Mouse (Mus musculus) hindbrain, embryonic 13.5 days (tissue): ENCODE results near the gene Wwox. TPM values are rescaled to one million over a fixed set of nuclear protein-coding genes. Genes with fewer than 3 reads are reported as not detected.

Source experiments
- ATAC-seq: fragments of 200-750 bp; cut with Nextera tagmentation; 2 replicates; pipeline ENCODE4 v1.8.0; 2017; ENCODE audit warnings: moderate TSS enrichment; ENCODE audit not compliant: low FRiP score
- H3K27ac ChIP-seq: fragments of 300-500 bp; sonication (generic); 2 replicates; pipeline ENCODE4 v1.5.1; 2015; ENCODE audit warnings: inconsistent platforms, mild to moderate bottlenecking, moderate library complexity
- H3K27me3 ChIP-seq: fragments of 300-500 bp; sonication (generic); 2 replicates; pipeline ENCODE4 v1.6.1; 2015; ENCODE audit warnings: mild to moderate bottlenecking, inconsistent platforms
- H3K36me3 ChIP-seq: fragments of 300-500 bp; sonication (generic); 2 replicates; pipeline ENCODE4 v1.6.1; 2015; ENCODE audit warnings: mild to moderate bottlenecking, inconsistent platforms
- H3K4me1 ChIP-seq: fragments of 300-500 bp; sonication (generic); replicated peaks from 2 replicates; pipeline ENCODE4 v1.6.1; 2015; ENCODE audit warnings: inconsistent platforms
- H3K4me2 ChIP-seq: fragments of 300-500 bp; sonication (generic); 2 replicates; pipeline ENCODE4 v1.6.1; 2015; ENCODE audit warnings: inconsistent platforms, mild to moderate bottlenecking, moderate library complexity
- H3K4me3 ChIP-seq: fragments of 300-500 bp; sonication (generic); 2 replicates; pipeline ENCODE4 v1.5.1; 2015; ENCODE audit warnings: mild to moderate bottlenecking, inconsistent platforms
- H3K9ac ChIP-seq: fragments of 300-500 bp; sonication (generic); 2 replicates; pipeline ENCODE4 v1.6.1; 2015; ENCODE audit warnings: mild to moderate bottlenecking, inconsistent platforms
- H3K9me3 ChIP-seq: fragments of 300-500 bp; sonication (generic); 2 replicates; pipeline ENCODE4 v1.6.1; 2016; ENCODE audit warnings: inconsistent platforms
- WGBS: fragments of 180-500 bp; shearing (Covaris S2); methylation state at CpG from one replicate; pipeline ENCODE4 v1.1.7; 2015; 5-methylcytosine and 5-hydroxymethylcytosine counted together
- polyA plus RNA-seq: library from polyadenylated mRNA; unstranded; fragments of >200 nt; fragmentation: Nextera tagmentation; extraction: Ambion mirVana; gene quantifications from 2 replicates; pipeline ENCODE4 v1.2.1, GENCODE M21; 2015

Wwox gene
- polyA plus RNA-seq, 1 experiment from 2014 or later, result 13.8 TPM

DNA sequence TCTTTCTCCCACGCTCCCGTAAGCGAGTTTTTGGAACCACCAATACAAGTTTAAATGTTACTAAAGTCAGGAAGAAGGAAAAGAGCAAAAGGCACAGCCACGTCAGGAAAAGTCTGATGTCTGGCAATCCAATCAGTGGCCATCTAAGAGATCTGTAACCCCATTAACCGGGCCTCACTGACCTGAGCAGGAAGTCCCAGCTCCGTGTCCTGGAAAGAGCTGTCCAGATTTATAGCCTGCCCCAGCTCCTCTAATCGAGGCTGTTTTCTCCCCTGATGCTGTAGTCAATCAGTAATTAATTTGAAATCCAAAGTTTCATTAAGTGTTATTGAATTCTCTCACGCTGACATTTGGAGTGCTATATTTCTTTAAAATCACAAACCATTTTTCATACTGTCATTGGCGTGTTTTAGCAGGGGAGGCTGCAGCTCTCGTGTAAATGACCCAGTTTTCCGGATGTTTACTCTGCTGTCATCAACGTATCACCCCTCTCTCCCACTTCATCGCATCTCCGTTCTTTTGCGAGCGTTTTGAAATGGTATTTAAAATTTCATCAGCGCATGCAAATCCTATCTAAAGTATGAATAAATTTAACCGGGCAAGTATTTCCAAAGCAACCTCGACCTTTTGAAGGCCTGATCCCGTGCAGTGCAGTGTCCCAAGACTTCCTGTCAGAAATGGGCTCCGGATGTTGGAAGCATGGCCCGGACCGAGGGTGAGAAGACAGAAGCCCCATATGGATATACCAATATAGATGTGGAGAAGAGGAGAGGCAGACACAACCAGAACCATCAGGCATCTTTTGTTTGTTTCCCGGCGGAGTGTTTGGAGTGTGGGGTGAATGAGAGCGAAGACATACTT lies 72.8 kb downstream of the Wwox start:
- no peak overlapping the region for H3K4me3 ChIP-seq
- H3K9ac ChIP-seq, result no peak overlapping the region
- H3K4me1 ChIP-seq, result peaks cover 24% of the 10 kb centered on the region
- H3K36me3 ChIP-seq, result no peaks in the 10 kb centered on the region
- H3K27me3 ChIP-seq, result no peaks in the 10 kb centered on the region
- H3K9me3 ChIP-seq, result no peaks in the 10 kb centered on the region
- H3K4me2 ChIP-seq, result no peak overlapping the region
- no peak for ATAC-seq
- H3K27ac ChIP-seq, result no peak overlapping the region
- WGBS, result 80% methylated on average over 26 of the region's 26 CpGs

DNA sequence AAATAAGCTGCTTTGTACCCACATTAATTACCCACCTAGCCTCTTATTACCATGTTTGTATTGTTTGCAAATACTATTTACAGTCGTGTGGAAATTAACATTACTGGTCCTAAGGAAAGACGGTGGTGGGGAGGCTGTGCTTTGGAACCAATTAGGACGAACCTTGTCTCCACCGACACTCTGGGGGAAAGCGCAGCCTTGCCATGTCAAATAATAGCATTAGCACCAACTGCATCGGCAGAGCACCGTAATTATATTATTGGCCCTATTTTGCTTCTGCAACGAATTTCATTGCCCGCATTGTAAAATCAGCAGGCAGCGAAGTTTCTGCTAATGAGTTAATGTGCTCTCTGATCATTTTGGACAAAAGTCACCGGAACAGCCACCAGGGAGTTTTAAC lies 75.2 kb downstream of the Wwox start:
- peaks cover 19% of the 10 kb centered on the region for H3K4me1 ChIP-seq
- no peaks in the 10 kb centered on the region for H3K27me3 ChIP-seq
- 41% methylated on average over 11 of the region's 11 CpGs for WGBS
- no peak for ATAC-seq
- no peak overlapping the region for H3K9ac ChIP-seq
- no peaks in the 10 kb centered on the region for H3K36me3 ChIP-seq
- H3K27ac ChIP-seq, result no peak overlapping the region
- H3K4me2 ChIP-seq, result no peak overlapping the region
- H3K4me3 ChIP-seq, result no peak overlapping the region
- no peaks in the 10 kb centered on the region for H3K9me3 ChIP-seq

DNA sequence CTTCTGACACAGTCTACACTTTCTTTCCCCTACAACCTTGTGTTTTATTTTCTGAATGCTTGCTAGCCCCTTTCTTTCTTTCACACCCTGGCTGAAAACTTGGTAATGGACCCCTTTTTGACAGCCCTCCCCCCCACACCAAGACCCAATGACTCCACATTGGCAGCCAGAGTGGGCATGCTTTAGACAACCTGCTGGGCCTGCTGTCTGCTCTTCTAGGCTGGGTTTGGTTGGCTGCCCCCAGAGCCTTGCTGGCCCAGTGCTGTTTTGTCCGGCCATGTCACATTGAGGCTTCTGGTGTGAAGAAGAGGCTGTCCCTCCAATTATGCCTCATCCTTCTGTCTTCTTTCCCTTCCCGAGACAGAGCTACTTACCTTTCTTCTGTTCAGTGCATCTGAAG lies 83.6 kb downstream of the Wwox start:
- H3K27ac ChIP-seq, result no peak overlapping the region
- no peak for ATAC-seq
- H3K36me3 ChIP-seq, result no peaks in the 10 kb centered on the region
- H3K4me1 ChIP-seq, result peaks cover 13% of the 10 kb centered on the region
- H3K27me3 ChIP-seq, result no peaks in the 10 kb centered on the region
- H3K4me2 ChIP-seq, result no peak overlapping the region
- no peak overlapping the region for H3K9ac ChIP-seq
- WGBS, result 87% methylated on average over 2 of the region's 2 CpGs
- no peaks in the 10 kb centered on the region for H3K9me3 ChIP-seq
- H3K4me3 ChIP-seq, result no peak overlapping the region

DNA sequence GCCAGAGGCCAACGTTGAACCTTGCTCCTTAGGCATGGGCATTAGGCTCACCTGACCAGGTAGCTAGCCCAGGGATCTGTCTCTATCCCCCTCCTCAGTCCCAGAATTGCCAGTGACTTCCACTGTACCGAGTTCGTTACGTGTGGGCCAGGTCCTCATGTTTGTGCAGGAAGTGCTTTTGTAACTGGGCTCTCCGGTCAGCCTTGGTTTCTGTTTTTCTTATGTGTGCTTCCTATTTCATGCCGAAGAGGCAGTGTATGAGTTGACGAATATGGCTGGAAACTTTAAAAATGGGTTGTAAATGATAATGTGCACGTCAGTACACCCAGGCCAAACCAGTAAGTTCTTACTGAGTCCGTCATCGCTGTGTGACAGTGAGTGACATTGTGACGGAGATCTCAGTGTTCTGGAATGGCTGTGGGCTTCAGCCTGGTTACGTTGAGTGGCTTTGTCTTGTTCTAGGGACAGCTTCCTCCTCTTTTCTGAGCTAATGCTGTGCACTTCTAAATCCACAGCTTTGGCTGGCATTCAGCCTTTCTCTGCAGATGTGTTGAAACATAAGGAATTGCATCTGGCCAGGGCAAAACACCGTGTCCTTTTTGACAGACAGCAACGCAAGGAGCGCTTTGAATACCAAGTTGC lies 87.3 kb downstream of the Wwox start:
- WGBS, result 80% methylated on average over 15 of the region's 15 CpGs

DNA sequence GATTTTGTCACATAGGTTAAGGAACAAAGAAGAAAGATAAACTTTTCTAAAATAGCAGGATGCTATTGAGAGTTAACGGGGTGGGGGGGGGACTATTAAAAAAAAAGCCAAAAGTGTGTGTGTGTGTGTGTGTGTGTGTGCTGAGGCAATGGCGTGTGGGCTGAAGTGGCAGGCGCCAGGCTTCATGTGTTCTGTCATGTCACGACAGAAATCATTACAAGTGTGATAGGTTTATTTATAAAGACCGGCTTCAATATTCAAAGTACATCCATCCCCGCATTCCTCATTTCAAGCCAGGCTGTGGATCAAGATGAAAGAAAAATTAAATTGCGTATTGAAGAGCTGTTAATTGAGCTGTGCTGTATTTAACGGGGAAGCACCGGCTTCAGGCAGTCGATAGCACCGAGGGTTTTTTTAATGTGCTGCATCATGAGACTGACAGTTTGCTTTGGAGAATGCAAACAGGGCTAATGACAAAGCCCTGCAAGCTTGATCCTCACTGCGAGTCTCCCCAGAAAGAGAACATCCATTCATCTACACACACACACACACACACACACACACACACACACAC lies 88.3 kb downstream of the Wwox start:
- H3K4me2 ChIP-seq, result 0 out of 2 replicates have a peak overlapping the region, but pooled peaks have one; percentile 4
- no peak for ATAC-seq

More for the DNA sequence above, 87.3 kb downstream of the Wwox start:
- no peak for ATAC-seq
- no peak overlapping the region for H3K27ac ChIP-seq
- 0 out of 2 replicates have a peak, but pooled peaks cover 9% of the 10 kb centered on the region for H3K27me3 ChIP-seq
- peaks cover 23% of the 10 kb centered on the region for H3K4me1 ChIP-seq
- no peak overlapping the region for H3K4me2 ChIP-seq
- no peak overlapping the region for H3K9ac ChIP-seq
- H3K36me3 ChIP-seq, result no peaks in the 10 kb centered on the region
- no peak overlapping the region for H3K4me3 ChIP-seq
- H3K9me3 ChIP-seq, result no peaks in the 10 kb centered on the region

DNA sequence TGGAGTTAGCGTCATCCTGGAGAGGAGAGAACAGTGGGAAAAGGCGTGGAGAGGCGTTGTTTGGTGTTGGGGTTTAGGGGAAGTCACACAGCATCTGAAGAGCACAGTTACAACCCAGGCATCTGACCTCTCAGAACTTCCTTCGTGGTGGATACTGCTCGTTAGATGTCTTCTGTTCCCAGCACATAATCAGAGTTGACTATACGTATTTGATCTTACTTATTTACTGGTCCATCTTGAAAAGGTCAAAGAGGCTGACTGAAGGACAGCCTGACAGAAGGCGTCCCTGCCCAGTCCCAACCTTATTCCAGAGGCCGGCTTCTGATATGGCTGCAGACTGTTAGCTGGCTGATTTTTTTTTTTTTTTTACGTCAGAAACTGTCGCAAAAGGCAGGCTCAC lies 90.1 kb downstream of the Wwox start:
- Histone ChIP-seq H3K9ac (no peak overlapping the region), H3K27ac (no peak overlapping the region), H3K27me3 (peaks cover 17% of the 10 kb centered on the region; the same call in 1 of the 2 replicates), H3K4me1 (peaks cover 26% of the 10 kb centered on the region), H3K4me3 (no peak overlapping the region), H3K4me2 (no peak overlapping the region), H3K36me3 (no peaks in the 10 kb centered on the region), H3K9me3 (no peaks in the 10 kb centered on the region)
- 91% methylated on average over 10 of the region's 10 CpGs for WGBS
- no peak for ATAC-seq

More for the DNA sequence above, 88.3 kb downstream of the Wwox start:
- H3K4me3 ChIP-seq, result no peak overlapping the region
- 0 out of 2 replicates have a peak, but pooled peaks cover 14% of the 10 kb centered on the region for H3K27me3 ChIP-seq
- no peaks in the 10 kb centered on the region for H3K36me3 ChIP-seq
- WGBS, result 44% methylated on average over 12 of the region's 12 CpGs
- H3K9me3 ChIP-seq, result no peaks in the 10 kb centered on the region
- H3K9ac ChIP-seq, result no peak overlapping the region
- no peak overlapping the region for H3K27ac ChIP-seq
- H3K4me1 ChIP-seq, result peaks cover 26% of the 10 kb centered on the region

- no peak overlapping the region for H3K4me3 ChIP-seq
- H3K27me3 ChIP-seq, result peaks cover 33% of the 10 kb centered on the region
- no peaks in the 10 kb centered on the region for H3K9me3 ChIP-seq
- no peak overlapping the region for H3K4me2 ChIP-seq
- no peak overlapping the region for H3K9ac ChIP-seq
- 24% methylated on average over 6 of the region's 6 CpGs for WGBS
- no peak overlapping the region for H3K27ac ChIP-seq
- no peaks in the 10 kb centered on the region for H3K36me3 ChIP-seq
- no peak for ATAC-seq
- H3K4me1 ChIP-seq, result peaks cover 23% of the 10 kb centered on the region
Measured at GRCm38 (mm10) chr8:114536201-114536600, 96.7 kb downstream of the Wwox start.

DNA sequence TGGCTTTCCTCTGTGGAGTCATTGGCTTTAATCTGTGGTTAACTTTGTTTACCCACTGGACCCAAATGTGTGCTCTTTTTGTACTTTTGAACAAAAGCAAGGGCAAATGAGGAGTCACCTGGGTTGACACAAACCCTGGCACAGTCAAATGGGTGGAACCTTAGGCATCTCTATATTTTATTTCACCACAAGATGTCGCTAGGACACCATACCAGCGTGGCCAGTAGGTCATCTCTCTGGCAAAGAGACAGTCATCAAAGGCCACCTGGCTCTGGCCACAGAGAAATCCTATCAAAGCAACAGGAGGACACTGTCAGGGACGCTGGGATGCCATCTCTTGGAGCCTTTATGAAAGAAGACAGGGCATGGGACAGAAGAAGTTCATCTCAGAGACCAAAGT lies 101.7 kb downstream of the Wwox start:
- H3K9ac ChIP-seq, result no peak overlapping the region
- 9% methylated on average over 3 of the region's 3 CpGs for WGBS

GRCm38 (mm10) chr8:114548360-114548759 lies 108.9 kb downstream of the Wwox start:
- no peak overlapping the region for H3K9ac ChIP-seq
- H3K27ac ChIP-seq, result no peak overlapping the region
- H3K4me3 ChIP-seq, result no peak overlapping the region
- no peaks in the 10 kb centered on the region for H3K9me3 ChIP-seq
- no peaks in the 10 kb centered on the region for H3K27me3 ChIP-seq
- no peak overlapping the region for H3K4me2 ChIP-seq
- WGBS, result 83% methylated on average over 8 of the region's 8 CpGs
- H3K36me3 ChIP-seq, result no peaks in the 10 kb centered on the region
- no peak for ATAC-seq
- H3K4me1 ChIP-seq, result peaks cover 7% of the 10 kb centered on the region; the same call in 1 of the 2 replicates

More for the DNA sequence above, 101.7 kb downstream of the Wwox start:
- no peaks in the 10 kb centered on the region for H3K36me3 ChIP-seq
- H3K9me3 ChIP-seq, result no peaks in the 10 kb centered on the region
- H3K4me3 ChIP-seq, result no peak overlapping the region
- H3K4me2 ChIP-seq, result no peak overlapping the region
- peaks cover 18% of the 10 kb centered on the region for H3K4me1 ChIP-seq
- no peak for ATAC-seq
- H3K27me3 ChIP-seq, result peaks cover 25% of the 10 kb centered on the region
- H3K27ac ChIP-seq, result no peak overlapping the region

DNA sequence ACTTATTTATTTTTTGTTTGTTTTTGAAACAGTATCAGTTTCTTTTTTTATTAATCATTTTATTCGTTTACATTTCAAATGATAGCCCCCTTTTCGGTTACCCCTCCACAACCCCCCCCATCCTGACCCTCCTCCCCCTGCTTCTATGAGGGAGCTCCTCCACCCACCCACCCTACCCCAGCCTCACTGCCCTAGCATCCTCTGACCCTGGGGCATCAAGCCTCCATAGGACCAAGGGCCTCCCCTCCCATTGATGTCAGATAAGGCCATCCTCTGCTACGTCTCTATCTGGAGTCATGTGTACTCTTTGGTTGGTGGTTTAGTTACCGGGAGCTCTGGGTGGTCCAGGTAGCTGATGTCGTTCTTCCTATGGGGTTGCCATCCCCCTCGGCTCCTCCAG lies 109.4 kb downstream of the Wwox start:
- no peak overlapping the region for H3K9ac ChIP-seq
- H3K4me3 ChIP-seq, result no peak overlapping the region
- H3K4me1 ChIP-seq, result peaks cover 7% of the 10 kb centered on the region; the same call in 1 of the 2 replicates
- no peaks in the 10 kb centered on the region for H3K27me3 ChIP-seq
- 77% methylated on average over 6 of the region's 6 CpGs for WGBS
- H3K4me2 ChIP-seq, result no peak overlapping the region
- no peak for ATAC-seq
- H3K27ac ChIP-seq, result no peak overlapping the region
- no peaks in the 10 kb centered on the region for H3K36me3 ChIP-seq
- H3K9me3 ChIP-seq, result no peaks in the 10 kb centered on the region

GRCm38 (mm10) chr8:114550029-114550428 lies 110.6 kb downstream of the Wwox start:
- WGBS, result 78% methylated on average over 7 of the region's 7 CpGs

GRCm38 (mm10) chr8:114552606-114553005 lies 113.2 kb downstream of the Wwox start:
- H3K9ac ChIP-seq, result no peak overlapping the region
- 0 out of 2 replicates have a peak, but pooled peaks cover 2% of the 10 kb centered on the region for H3K27me3 ChIP-seq
- H3K9me3 ChIP-seq, result no peaks in the 10 kb centered on the region
- H3K4me1 ChIP-seq, result no peaks in the 10 kb centered on the region
- no peak overlapping the region for H3K4me3 ChIP-seq
- WGBS, result 68% methylated on average over 3 of the region's 3 CpGs
- no peak overlapping the region for H3K4me2 ChIP-seq
- H3K36me3 ChIP-seq, result no peaks in the 10 kb centered on the region
- H3K27ac ChIP-seq, result no peak overlapping the region
- ATAC-seq, result no peak

More at GRCm38 (mm10) chr8:114550029-114550428, 110.6 kb downstream of the Wwox start:
- H3K27me3 ChIP-seq, result 0 out of 2 replicates have a peak, but pooled peaks cover 2% of the 10 kb centered on the region
- H3K4me2 ChIP-seq, result no peak overlapping the region
- H3K4me1 ChIP-seq, result no peaks in the 10 kb centered on the region
- no peak for ATAC-seq
- H3K9ac ChIP-seq, result no peak overlapping the region
- H3K27ac ChIP-seq, result no peak overlapping the region
- H3K36me3 ChIP-seq, result no peaks in the 10 kb centered on the region
- H3K9me3 ChIP-seq, result no peaks in the 10 kb centered on the region
- H3K4me3 ChIP-seq, result no peak overlapping the region
